Mouse (Mus musculus) ovary, postnatal 10 days (tissue): Measurements from ENCODE around the gene Layn.

Experiments
- DNase-seq: peaks from one replicate; pipeline ENCODE4 v3.0.0; 2022; ENCODE audit warnings: low spot score

Layn gene

GRCm38 (mm10) chr9:51032291-51032690 is 44.6 kb downstream of the Layn start:
- no peak for DNase-seq

DNA sequence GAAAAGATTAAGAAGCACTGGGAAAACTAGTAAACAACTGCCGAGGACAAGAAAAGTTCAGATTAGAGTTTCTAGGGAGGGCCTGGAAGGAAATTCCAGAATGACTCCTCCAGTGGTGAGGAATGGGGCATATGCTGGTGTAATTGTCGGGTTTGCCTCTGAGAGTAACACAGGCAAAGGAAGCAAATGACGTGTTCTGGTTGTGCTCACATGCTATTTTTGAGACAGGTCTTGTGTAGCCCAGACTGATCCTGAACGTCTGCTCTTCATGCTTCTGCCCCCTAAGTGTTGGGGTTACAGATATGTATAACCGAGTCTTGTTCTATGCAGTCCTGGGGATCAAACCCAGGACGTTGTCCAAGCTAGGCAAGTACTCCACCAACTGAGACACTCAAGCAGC is 45.3 kb downstream of the Layn start:
- no peak for DNase-seq

DNA sequence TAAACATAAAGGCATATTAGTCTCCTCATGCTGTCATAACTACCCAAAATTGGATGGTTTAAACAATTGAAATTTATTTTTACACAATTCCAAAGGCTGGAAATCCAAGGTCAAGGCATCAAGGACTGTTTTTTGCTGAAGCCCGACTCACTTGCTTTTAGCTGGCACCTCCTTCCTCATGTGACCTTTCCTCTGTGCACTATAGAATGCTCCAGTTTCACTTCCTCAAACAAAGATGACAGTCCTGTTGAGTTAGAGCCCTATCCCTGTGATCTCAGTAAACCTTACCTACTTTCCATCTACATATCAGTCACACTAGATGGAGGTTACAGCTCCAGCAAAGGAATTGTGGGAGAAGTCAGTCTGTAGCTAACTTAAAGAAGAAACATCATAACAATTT is 46.7 kb downstream of the Layn start:
- DNase-seq, result no peak

GRCm38 (mm10) chr9:51026952-51027351 is 49.9 kb downstream of the Layn start:
- DNase-seq, result no peak

- no peak for DNase-seq
Measured at GRCm38 (mm10) chr9:51021123-51021795, 55.6 kb downstream of the Layn start.

- no peak for DNase-seq
Measured at GRCm38 (mm10) chr9:51020351-51020750, 56.5 kb downstream of the Layn start.

GRCm38 (mm10) chr9:51019670-51020069 is 57.2 kb downstream of the Layn start:
- DNase-seq, result no peak

DNA sequence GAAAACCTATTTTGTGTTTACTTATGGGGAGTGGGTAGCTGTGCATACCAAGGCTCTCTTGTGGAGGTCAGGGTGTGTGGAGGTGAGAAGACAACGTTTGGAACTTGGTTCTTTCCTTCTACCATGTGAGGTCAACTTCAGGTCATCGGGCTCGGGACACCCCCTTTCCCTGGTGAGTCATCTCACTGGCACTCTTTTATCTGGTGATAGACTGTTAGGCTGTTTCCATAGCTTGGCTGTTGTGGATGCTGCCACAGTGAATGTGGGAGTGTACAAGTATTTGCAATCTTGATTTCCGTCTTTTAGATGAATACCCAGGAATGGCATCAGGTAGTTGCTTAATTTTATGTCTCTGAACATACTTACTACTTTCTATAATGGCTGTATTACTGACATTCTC is 61.2 kb downstream of the Layn start:
- no peak for DNase-seq

- DNase-seq, result no peak
Measured at GRCm38 (mm10) chr9:51013644-51014043, 63.2 kb downstream of the Layn start.

GRCm38 (mm10) chr9:51009656-51009950 is 67.3 kb downstream of the Layn start:
- DNase-seq, result no peak

DNA sequence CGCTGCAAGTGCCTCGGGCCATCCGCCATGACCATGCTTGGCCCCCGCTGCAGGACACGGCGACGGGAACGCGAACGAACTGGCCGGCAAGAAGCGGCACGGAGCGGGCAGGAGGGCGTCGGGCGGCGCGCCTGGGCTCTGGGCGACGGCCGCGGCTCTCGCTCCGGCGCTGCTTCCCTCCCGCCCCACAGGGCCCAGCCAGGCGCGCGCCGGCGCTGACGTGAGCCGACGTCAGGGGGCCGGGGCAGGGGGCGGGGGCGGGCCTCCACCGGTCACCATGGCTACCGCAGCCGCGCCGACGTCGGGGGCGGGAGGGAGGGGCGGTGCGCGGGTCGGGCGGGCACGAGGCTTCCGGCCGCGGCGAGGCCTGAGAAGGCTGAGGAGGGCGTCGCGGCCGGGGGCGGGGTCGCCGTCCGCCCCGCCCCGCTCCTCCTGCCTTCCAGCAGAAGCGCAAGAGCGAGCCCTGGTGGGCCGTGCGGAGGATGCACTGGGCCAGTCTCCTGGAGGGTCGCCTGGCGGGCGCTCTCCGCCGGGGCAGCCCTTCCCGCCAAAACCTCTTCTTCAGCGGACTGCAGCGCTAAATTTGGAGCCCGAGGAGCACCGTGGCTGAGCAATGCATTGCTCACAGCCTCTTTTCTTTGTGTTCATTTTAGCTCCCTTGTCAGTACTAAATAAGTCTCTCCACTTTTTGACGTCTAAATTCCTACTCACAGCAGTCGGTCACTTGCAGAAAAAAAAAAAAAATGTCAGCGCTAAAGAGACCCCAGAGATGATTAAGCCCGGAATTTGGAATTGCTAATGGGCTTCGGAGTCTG is 67.8 kb downstream of the Layn start, which contains the start of gene Sik2:
Gene Sik2 (minus strand): TSS at position 233 of the 815 bp plus-strand sequence.
- DNase-seq, result peak; percentile 75

GRCm38 (mm10) chr9:51008068-51008840 is 68.6 kb downstream of the Layn start:
- DNase-seq, result no peak

DNA sequence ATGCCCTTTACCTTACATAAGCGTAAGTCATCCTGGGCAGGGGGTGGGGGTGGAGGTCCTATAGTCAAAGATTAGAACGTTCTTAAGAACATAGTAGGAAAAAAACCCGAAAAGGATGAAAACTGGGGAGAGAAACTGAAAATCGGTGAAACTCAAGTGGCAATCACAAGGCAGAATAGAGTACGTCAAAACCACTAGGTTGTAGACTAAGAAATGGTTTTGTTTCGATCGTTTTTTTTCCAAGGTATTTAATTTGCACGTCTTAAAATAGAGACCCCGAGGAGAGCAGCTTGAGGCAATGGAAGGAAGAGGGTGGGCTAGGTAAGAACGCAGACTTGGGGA is 69.2 kb downstream of the Layn start:
- no peak for DNase-seq

DNA sequence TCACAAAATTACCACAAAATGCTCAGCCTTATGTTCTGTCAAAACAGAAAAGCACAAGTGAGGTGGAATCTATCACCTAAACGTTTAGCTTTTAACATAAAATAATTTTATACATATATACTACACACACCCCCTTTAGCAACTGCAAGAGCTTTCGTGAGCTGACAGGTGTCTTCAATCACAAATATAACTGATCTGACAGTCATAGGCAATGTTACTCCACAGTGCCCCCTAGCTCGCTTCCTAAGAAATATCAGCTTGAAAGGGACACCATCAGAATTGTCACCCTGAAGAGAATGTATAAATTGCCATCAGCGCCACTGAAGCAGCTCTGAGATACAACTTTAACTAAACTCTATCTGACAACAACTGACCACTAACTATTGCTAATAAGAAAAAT is 70.0 kb downstream of the Layn start:
- no peak for DNase-seq
